Mouse (Mus musculus) limb, embryonic 14.5 days (tissue): ENCODE results near the gene Olfr875. TPM values are rescaled to one million over a fixed set of nuclear protein-coding genes. Genes with fewer than 3 reads are reported as not detected.

Experiments used
- ATAC-seq: fragments of 200-750 bp; cut with Nextera tagmentation; 2 replicates; pipeline ENCODE4 v1.8.0; 2017; ENCODE audit warnings: low read depth, moderate number of reproducible peaks, moderate TSS enrichment; ENCODE audit not compliant: low FRiP score
- DNase-seq: peaks from one replicate; pipeline ENCODE4 v3.0.0-alpha.2; 2015; ENCODE audit warnings: low spot score
- H3K27ac ChIP-seq: fragments of 300-500 bp; sonication (generic); replicated peaks from 2 replicates; pipeline ENCODE4 v1.5.1; 2014; ENCODE audit warnings: low read depth, mild to moderate bottlenecking, low read length, moderate library complexity, mixed read lengths
- H3K27me3 ChIP-seq: fragments of 300-500 bp; sonication (generic); 2 replicates; pipeline ENCODE4 v1.6.1; 2014; ENCODE audit warnings: low read length, mixed read lengths; ENCODE audit not compliant: control insufficient read depth, insufficient read depth
- H3K36me3 ChIP-seq: fragments of 300-500 bp; sonication (generic); 2 replicates; pipeline ENCODE4 v1.6.1; 2014; ENCODE audit warnings: mild to moderate bottlenecking, low read length, moderate library complexity, mixed read lengths; ENCODE audit not compliant: control insufficient read depth, insufficient read depth
- H3K4me1 ChIP-seq: fragments of 300-500 bp; sonication (generic); 2 replicates; pipeline ENCODE4 v1.6.1; 2014; ENCODE audit warnings: antibody characterized with exemption, low read length, mixed read lengths; ENCODE audit not compliant: control insufficient read depth, insufficient read depth
- H3K4me2 ChIP-seq: fragments of 300-500 bp; sonication (generic); replicated peaks from 2 replicates; pipeline ENCODE4 v1.6.1; 2014; ENCODE audit warnings: low read depth, mild to moderate bottlenecking, low read length, moderate library complexity; ENCODE audit not compliant: severe bottlenecking
- H3K4me3 ChIP-seq: fragments of 300-500 bp; sonication (generic); replicated peaks from 2 replicates; pipeline ENCODE4 v1.5.1; 2014; ENCODE audit warnings: low read length
- H3K9ac ChIP-seq: fragments of 300-500 bp; sonication (generic); 2 replicates; pipeline ENCODE4 v1.6.1; 2014; ENCODE audit warnings: mild to moderate bottlenecking, low read depth, low read length, moderate library complexity; ENCODE audit not compliant: severe bottlenecking
- H3K9me3 ChIP-seq: fragments of 300-500 bp; sonication (generic); 2 replicates; pipeline ENCODE4 v1.6.1; 2016; ENCODE audit warnings: low read length; ENCODE audit not compliant: control insufficient read depth
- POLR2A ChIP-seq: fragments of 200-500 bp; IDR thresholded peaks from 2 replicates; pipeline ENCODE4 v1.8.0; 2012; ENCODE audit warnings: inconsistent platforms, mild to moderate bottlenecking, moderate library complexity, borderline replicate concordance; ENCODE audit not compliant: insufficient read depth, insufficient read length; ENCODE audit errors: extremely low read depth
- WGBS: fragments of 180-500 bp; shearing (Covaris S2); extraction: QIAGEN DNeasy Blood & Tissue Kit; methylation state at CpG from one replicate; pipeline ENCODE4 v1.1.7; 2014; 5-methylcytosine and 5-hydroxymethylcytosine counted together
- polyA plus RNA-seq, 2 experiments: library from polyadenylated mRNA; depleted of rRNA in 1 of 2; stranded (reverse) in 1 of 2; unstranded in 1 of 2; fragments of >200 nt; fragmentation: Nextera tagmentation in 1 of 2; extraction: Ambion mirVana in 1 of 2; gene quantifications; 2 replicates each; pipeline versions ENCODE4 v1.2.1 to v1.2.3; 2012 to 2014

Olfr875 gene
- polyA plus RNA-seq, 2 experiments, result 0.14 TPM; not detected in 1

DNA sequence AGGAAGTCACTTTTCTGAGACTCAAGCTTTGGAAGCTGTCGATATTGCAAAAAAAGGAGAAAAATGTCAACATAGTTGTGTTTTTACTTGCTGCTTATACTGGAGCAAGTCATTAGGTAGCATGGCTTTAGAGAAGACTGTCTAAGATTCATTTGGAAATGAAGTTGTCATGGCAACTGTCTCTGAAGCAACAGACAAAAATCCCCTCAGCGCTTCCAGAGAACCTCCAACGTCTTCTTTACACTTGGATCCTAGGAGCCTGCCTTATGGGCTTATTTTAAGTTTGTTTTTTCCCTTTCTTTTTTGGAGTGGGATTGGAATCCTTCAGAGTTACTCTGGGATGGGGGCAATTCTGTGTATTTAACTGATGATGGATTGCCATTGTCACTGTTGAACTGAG lies 43.0 kb downstream of the Olfr875 start:
- ATAC-seq (no peak), DNase-seq (no peak)
- no peaks in the 10 kb centered on the region for H3K4me1 ChIP-seq
- H3K9me3 ChIP-seq, result no peaks in the 10 kb centered on the region
- H3K9ac ChIP-seq, result no peak overlapping the region
- H3K4me2 ChIP-seq, result no peak overlapping the region
- H3K36me3 ChIP-seq, result no peaks in the 10 kb centered on the region
- H3K27me3 ChIP-seq, result no peaks in the 10 kb centered on the region
- no peak overlapping the region for H3K27ac ChIP-seq
- no peak overlapping the region for H3K4me3 ChIP-seq
- no peak for TF ChIP-seq POLR2A
- WGBS, result 92% methylated on average over 3 of the region's 3 CpGs

Other genes with a start within 250 kb of the Olfr875 start
- gene Esam, start 243.8 kb upstream of the Olfr875 start, polyA plus RNA-seq (2012; rRNA removed), result 34.7 and 35.4 TPM in 2 replicates
- gene Esam, start 243.8 kb upstream of the Olfr875 start, polyA plus RNA-seq (2014; fragmentation: Nextera tagmentation; extraction: Ambion mirVana), result 44.1 and 48.3 TPM in 2 replicates
- 4.8 and 5.2 TPM in 2 replicates for gene Vsig2, start 232.6 kb upstream of the Olfr875 start, polyA plus RNA-seq (2012; rRNA removed)
- 0.59 and 1.4 TPM in 2 replicates for gene Vsig2, start 232.6 kb upstream of the Olfr875 start, polyA plus RNA-seq (2014; fragmentation: Nextera tagmentation; extraction: Ambion mirVana)
- gene Nrgn, start 219.0 kb upstream of the Olfr875 start, polyA plus RNA-seq (2012; rRNA removed), result 17.7 and 26.1 TPM in 2 replicates
- 12.3 and 17.2 TPM in 2 replicates for gene Nrgn, start 219.0 kb upstream of the Olfr875 start, polyA plus RNA-seq (2014; fragmentation: Nextera tagmentation; extraction: Ambion mirVana)
- gene Siae, start 216.2 kb upstream of the Olfr875 start, polyA plus RNA-seq (2012; rRNA removed), result 7.8 and 8.1 TPM in 2 replicates
- gene Siae, start 216.2 kb upstream of the Olfr875 start, polyA plus RNA-seq (2014; fragmentation: Nextera tagmentation; extraction: Ambion mirVana), result 9.4 and 12.0 TPM in 2 replicates
- gene Spa17, start 158.1 kb upstream of the Olfr875 start, polyA plus RNA-seq (2012; rRNA removed), result 1.8 and 2.5 TPM in 2 replicates
- 3.1 and 4.1 TPM in 2 replicates for gene Spa17, start 158.1 kb upstream of the Olfr875 start, polyA plus RNA-seq (2014; fragmentation: Nextera tagmentation; extraction: Ambion mirVana)
- 110 and 122 TPM in 2 replicates for gene Tbrg1, start 114.5 kb upstream of the Olfr875 start, polyA plus RNA-seq (2012; rRNA removed)
- 208 and 211 TPM in 2 replicates for gene Tbrg1, start 114.5 kb upstream of the Olfr875 start, polyA plus RNA-seq (2014; fragmentation: Nextera tagmentation; extraction: Ambion mirVana)
- 37.4 and 51.1 TPM in 2 replicates for gene Panx3, start 102.6 kb upstream of the Olfr875 start, polyA plus RNA-seq (2012; rRNA removed)
- 13.7 and 15.9 TPM in 2 replicates for gene Panx3, start 102.6 kb upstream of the Olfr875 start, polyA plus RNA-seq (2014; fragmentation: Nextera tagmentation; extraction: Ambion mirVana)
- gene Olfr160, start 55.6 kb upstream of the Olfr875 start, polyA plus RNA-seq (2012; rRNA removed), result not detected in 2 replicates
- not detected in 2 replicates for gene Olfr160, start 55.6 kb upstream of the Olfr875 start, polyA plus RNA-seq (2014; fragmentation: Nextera tagmentation; extraction: Ambion mirVana)
- gene Olfr874, start 26.8 kb upstream of the Olfr875 start, polyA plus RNA-seq (2012; rRNA removed), result 0.15 and 0.24 TPM in 2 replicates
- gene Olfr874, start 26.8 kb upstream of the Olfr875 start, polyA plus RNA-seq (2014; fragmentation: Nextera tagmentation; extraction: Ambion mirVana), result not detected in 2 replicates
- gene Olfr876, start 31.2 kb downstream of the Olfr875 start, polyA plus RNA-seq (2012; rRNA removed), result not detected in 2 replicates
- gene Olfr876, start 31.2 kb downstream of the Olfr875 start, polyA plus RNA-seq (2014; fragmentation: Nextera tagmentation; extraction: Ambion mirVana), result not detected in 2 replicates
- not detected in 2 replicates for gene Olfr877, start 82.4 kb downstream of the Olfr875 start, polyA plus RNA-seq (2012; rRNA removed)
- gene Olfr877, start 82.4 kb downstream of the Olfr875 start, polyA plus RNA-seq (2014; fragmentation: Nextera tagmentation; extraction: Ambion mirVana), result not detected in 2 replicates
- gene Olfr145, start 124.9 kb downstream of the Olfr875 start, polyA plus RNA-seq (2012; rRNA removed), result not detected in 2 replicates
- not detected in 2 replicates for gene Olfr145, start 124.9 kb downstream of the Olfr875 start, polyA plus RNA-seq (2014; fragmentation: Nextera tagmentation; extraction: Ambion mirVana)
- gene Olfr878, start 146.0 kb downstream of the Olfr875 start, polyA plus RNA-seq (2012; rRNA removed), result not detected in 2 replicates
- gene Olfr878, start 146.0 kb downstream of the Olfr875 start, polyA plus RNA-seq (2014; fragmentation: Nextera tagmentation; extraction: Ambion mirVana), result not detected in 2 replicates
- gene Olfr881, start 220.0 kb downstream of the Olfr875 start, polyA plus RNA-seq (2012; rRNA removed), result not detected in 2 replicates
- not detected in 2 replicates for gene Olfr881, start 220.0 kb downstream of the Olfr875 start, polyA plus RNA-seq (2014; fragmentation: Nextera tagmentation; extraction: Ambion mirVana)